Mouse (Mus musculus) frontal cortex, adult 2 months (tissue): ENCODE measurements at regions not wholly inside any gene's neighbourhood (a gene's known extent, or its start where the extent isn't known, plus 50 kb on each side); places are given as distances from the start of the nearest gene placed in this dataset.

Experiments used
- DNase-seq, 2 experiments: peaks; one replicate each; pipeline ENCODE4 v3.0.0; 2022; ENCODE audit warnings: low spot score in 1 of 2; ENCODE audit errors: extremely low spot score in 1 of 2

GRCm38 (mm10) chr6:147753828-147754227 lies 278.2 kb downstream of the Ccdc91 start:
- no peak for DNase-seq

- no peak for DNase-seq
These were observed 280.3 kb downstream of the Ccdc91 start for GRCm38 (mm10) chr6:147755750-147756523.

- DNase-seq, result no peak
These were observed 283.9 kb downstream of the Ccdc91 start for GRCm38 (mm10) chr6:147759485-147759884.

- no peak for DNase-seq
These were observed 284.5 kb downstream of the Ccdc91 start for GRCm38 (mm10) chr6:147760113-147760512.

GRCm38 (mm10) chr6:147765241-147765640 lies 281.8 kb upstream of the Far2 start:
- DNase-seq, result no peak

- DNase-seq, result no peak
These were observed 277.9 kb upstream of the Far2 start for GRCm38 (mm10) chr6:147769180-147769579.

- no peak for DNase-seq
These were observed 277.0 kb upstream of the Far2 start for GRCm38 (mm10) chr6:147770034-147770433.

GRCm38 (mm10) chr6:147771411-147771810 lies 275.6 kb upstream of the Far2 start:
- DNase-seq, result no peak

- no peak for DNase-seq
These were observed 273.2 kb upstream of the Far2 start for GRCm38 (mm10) chr6:147773904-147774303.

GRCm38 (mm10) chr6:147774626-147775025 lies 272.4 kb upstream of the Far2 start:
- DNase-seq, result no peak

GRCm38 (mm10) chr6:147779466-147779865 lies 267.6 kb upstream of the Far2 start:
- DNase-seq, result no peak

GRCm38 (mm10) chr6:147784249-147784648 lies 262.8 kb upstream of the Far2 start:
- DNase-seq, result no peak

- DNase-seq, result no peak
These were observed 262.2 kb upstream of the Far2 start for GRCm38 (mm10) chr6:147784854-147785253.

- DNase-seq, result no peak
These were observed 259.0 kb upstream of the Far2 start for GRCm38 (mm10) chr6:147788095-147788494.

GRCm38 (mm10) chr6:147789112-147789511 lies 257.9 kb upstream of the Far2 start:
- no peak for DNase-seq

GRCm38 (mm10) chr6:147793811-147794210 lies 253.2 kb upstream of the Far2 start:
- DNase-seq, result no peak

GRCm38 (mm10) chr6:147794351-147794750 lies 252.7 kb upstream of the Far2 start:
- no peak for DNase-seq

GRCm38 (mm10) chr6:147799009-147799727 lies 247.9 kb upstream of the Far2 start:
- DNase-seq, result no peak

GRCm38 (mm10) chr6:147799861-147800260 lies 247.2 kb upstream of the Far2 start:
- no peak for DNase-seq

GRCm38 (mm10) chr6:147800846-147801245 lies 246.2 kb upstream of the Far2 start:
- DNase-seq, result no peak

GRCm38 (mm10) chr6:147803893-147804292 lies 243.2 kb upstream of the Far2 start:
- no peak for DNase-seq

- DNase-seq, result peak in 1 of 2 experiments; percentile 80
These were observed 236.3 kb upstream of the Far2 start for GRCm38 (mm10) chr6:147810710-147811109.
